Mouse (Mus musculus): ENCODE results near the gene Dnajc3.

Dnajc3 gene

DNA sequence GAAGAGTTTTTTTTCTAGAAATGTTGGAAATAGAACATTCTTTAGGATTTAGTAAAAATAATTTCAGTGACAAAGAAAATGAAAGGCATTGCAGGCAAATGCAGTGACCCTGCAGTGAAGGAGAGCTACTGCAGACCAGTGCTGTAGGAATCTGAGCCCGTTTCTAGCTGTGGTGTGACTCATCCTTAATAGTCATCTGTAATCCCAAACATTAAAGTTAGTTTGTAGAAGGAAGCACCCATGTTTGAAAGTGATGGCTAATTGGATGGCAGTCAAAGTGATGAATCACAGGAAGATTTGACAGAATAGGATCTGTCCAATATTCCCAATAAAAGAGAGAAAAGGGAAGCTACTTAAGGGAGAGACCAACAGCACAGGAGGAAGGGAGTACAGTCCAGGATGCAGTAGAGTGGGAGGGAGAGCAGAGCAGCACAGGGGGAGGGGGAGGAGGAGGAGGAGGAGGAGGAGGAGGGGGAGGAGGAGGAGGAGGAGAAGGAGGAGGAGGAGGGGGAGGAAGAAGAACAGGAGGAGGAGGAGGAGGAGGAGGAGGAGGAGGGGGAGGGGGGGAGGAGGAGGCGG lies 90.0 kb downstream of the Dnajc3 start:
- DNase-seq (ENCODE audit: low read depth in 1 of 2, low spot score in 2 of 2), result no peak

All from monocyte, adult 2 months (primary cell).